Mouse (Mus musculus) layer of hippocampus, adult 18-20 months (tissue): Measurements from ENCODE around the gene Kansl1l. TPM values are rescaled to one million over a fixed set of nuclear protein-coding genes. Genes with fewer than 3 reads are reported as not detected.

ENCODE experiments used
- DNase-seq, 2 experiments: peaks; one replicate each; pipeline ENCODE4 v3.0.0; 2022; ENCODE audit warnings: low spot score in 2 of 2
- long read RNA-seq: library from polyadenylated mRNA; stranded (forward); transcript quantifications from one replicate; pipeline ENCODE4 v2.0.0, GENCODE M21; 2021
- total RNA-seq, 2 experiments: library from RNA; stranded (reverse); gene quantifications; 2 replicates each; pipeline ENCODE4 v1.2.3; 2021

Gene Kansl1l
- total RNA-seq = 10 to 100 TPM; 20.7 to 24.3 TPM
- long read RNA-seq, full-length matches to known transcripts = 1 of 4 reads
- long read RNA-seq, partial matches to known transcripts = 1 of 4 reads
- long read RNA-seq, other reads (novel, unspliced or antisense) = 2 of 4 reads

GRCm38 (mm10) chr1:66817453-66817839 lies at the start of gene Kansl1l:
TSS of gene Kansl1l (minus strand) at chr1:66817562.
- peak; percentile 87 to 96 for DNase-seq

- DNase-seq = no peak
These were observed 48.3 kb upstream of the Kansl1l start for GRCm38 (mm10) chr1:66865633-66866032.

- no peak for DNase-seq
These were observed 46.6 kb upstream of the Kansl1l start for GRCm38 (mm10) chr1:66863741-66864495.

GRCm38 (mm10) chr1:66862712-66863511 lies 45.5 kb upstream of the Kansl1l start, which contains the start of gene Acadl:
TSS of gene Acadl (minus strand) at chr1:66863277.
- peak; percentile 35 to 53 for DNase-seq

DNA sequence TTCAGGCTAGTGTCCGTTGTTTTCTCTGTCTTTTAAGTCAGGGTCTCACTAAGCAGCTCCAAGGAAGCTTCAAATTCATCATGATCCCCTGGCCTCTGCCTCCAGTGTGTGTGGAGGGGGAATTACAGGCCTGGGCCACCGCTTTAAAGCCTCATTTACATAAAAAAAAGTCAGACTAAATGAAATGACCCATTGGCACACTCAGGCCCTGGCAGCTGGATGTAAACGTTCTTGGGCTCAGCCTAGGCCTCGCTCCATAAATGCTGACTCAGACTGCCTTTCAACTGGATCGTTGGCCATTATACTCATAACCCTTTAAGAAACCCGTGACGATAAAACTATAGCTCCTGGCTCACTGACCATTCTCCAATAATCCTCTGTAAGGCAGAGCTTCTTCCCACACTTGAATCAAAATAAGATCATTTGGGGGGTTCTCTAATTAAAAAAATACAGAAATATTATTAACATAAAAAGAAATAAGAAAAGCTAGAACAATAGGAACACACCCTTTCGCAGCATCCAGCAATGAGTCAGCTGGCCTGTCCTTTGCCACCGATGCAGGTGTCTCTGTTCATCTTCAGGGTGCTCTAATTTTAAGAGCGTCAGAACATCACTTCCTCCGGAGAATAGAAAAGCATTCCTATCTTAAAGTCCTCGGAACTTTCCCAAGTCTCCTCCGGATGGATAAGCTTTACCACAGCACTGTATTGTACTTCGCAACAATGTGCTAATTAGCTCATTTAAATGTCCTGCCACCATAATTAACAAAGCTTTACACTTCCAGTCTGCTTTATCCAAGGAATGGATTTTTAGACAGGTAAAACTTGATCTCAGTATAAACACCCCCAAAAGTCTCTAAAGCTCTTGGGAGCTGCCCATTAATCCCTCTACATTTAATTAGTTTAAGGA lies 44.7 kb upstream of the Kansl1l start:
- no peak for DNase-seq

- DNase-seq = no peak
These were observed 30.1 kb upstream of the Kansl1l start for GRCm38 (mm10) chr1:66847506-66847905.

DNA sequence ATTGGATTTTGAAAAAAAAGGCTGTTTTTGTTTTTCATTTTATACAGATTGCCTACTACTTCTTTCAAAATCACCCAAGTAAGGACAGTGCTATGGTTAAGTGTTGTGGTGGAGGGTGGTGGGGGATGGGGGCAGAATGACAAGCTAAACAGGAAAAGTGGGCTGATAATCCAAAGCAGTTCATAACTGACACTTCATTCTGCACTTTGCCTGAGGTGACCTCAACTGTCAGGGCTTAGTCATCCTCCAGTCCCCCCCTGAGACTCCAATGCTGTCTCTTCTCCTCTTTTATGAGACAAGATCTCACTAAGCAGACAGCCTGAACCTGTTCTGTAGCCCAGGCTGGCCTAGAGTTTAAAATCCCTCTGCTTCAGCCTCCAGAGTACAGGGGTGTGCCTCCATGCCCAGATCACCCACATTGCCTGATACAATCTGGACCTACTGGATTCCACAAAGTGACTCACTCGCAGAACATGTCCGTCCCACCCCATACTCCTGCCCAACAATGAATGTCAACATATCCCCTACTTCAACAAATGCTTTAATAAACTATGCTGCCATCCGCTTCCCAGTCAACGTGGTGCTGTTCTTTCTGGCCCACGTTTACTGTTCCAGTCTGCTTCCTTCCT lies 28.4 kb upstream of the Kansl1l start:
- no peak for DNase-seq

DNA sequence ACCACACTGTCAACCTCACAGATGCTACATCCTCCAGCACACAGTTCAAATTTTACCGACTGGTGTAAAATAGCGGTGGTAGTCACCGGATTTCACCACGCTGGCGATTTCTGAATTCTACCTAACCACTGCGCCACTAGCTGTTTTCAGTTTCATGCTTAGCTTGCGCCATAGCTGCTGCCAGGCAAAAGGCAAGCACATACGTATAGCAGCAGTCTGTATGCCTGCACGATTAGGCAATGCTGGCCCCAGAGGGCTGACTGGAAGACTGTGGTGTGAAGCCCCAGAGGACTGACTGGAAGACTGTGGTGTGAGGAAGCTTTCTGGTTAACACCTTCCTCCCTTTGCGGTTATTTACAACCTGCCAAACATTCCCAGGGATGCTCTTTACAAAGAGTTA lies 24.6 kb upstream of the Kansl1l start:
- no peak for DNase-seq

DNA sequence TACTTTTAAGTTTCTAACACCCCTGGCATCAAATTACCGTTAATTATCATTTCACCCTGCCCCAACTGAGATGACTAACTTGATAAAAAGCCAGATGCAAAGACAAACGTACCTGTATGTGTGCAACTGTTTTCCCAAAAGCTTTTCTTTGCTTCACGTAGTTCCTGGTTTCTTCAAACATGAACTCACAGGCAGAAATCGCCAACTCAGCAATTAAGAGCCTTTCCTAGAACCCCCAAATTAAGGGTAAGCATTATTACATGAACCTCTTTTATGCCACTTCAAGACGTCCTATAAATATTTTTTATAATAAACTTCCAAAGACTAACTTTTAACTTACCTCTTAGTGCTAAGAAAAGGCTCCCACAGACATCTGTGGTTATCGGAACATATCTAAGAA lies 24.1 kb upstream of the Kansl1l start:
- DNase-seq = no peak

DNA sequence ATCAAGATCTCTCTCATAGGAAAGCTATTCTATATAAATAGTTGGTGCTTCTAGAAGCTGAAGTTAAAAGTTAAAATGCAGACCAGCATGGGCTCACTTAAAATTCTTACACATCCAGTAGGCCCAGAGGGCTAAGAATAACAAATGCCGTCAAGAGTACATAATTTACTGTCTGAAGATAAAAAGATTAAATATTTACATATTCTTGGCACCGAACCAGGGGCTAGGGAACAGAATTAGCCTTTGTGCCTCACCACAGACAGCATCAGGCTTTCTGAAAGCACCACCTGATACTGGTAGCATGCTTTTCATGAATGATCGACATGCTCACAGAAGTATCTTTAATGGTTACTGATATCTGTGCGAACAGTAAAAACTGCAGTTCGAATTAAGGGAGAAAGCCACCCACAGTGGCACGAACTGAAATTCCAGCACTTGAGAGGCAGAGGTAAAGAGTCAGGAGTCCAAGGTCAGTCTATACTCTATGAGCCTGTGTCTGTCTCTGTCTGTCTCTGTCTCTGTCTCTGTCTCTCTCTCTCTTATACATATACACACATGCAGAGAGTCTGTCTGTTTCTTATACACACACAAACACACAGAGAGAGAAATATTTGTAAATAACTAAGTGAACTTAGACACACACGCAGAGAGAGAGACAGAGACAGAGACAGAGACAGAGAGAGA lies 22.5 kb upstream of the Kansl1l start:
- no peak for DNase-seq

DNA sequence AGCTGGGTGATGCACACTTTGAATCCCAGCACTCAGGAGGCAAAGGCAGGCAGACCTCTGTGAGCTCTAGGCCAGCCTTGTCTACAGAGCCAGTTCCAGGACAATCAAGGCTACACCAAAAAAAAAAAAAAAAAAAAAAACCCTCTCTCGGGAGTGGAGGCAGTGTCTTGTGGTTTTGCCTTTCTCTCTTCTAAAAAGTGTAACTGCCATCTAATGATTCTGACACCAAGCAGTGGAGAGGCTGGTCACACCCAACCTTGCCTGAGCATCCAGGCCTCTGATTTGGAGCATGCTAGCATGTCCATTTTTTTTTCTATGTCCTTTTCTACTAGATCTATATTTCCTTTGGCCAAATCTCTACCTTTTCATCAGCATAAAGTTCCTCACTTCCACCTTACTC lies 21.8 kb upstream of the Kansl1l start:
- no peak for DNase-seq

DNA sequence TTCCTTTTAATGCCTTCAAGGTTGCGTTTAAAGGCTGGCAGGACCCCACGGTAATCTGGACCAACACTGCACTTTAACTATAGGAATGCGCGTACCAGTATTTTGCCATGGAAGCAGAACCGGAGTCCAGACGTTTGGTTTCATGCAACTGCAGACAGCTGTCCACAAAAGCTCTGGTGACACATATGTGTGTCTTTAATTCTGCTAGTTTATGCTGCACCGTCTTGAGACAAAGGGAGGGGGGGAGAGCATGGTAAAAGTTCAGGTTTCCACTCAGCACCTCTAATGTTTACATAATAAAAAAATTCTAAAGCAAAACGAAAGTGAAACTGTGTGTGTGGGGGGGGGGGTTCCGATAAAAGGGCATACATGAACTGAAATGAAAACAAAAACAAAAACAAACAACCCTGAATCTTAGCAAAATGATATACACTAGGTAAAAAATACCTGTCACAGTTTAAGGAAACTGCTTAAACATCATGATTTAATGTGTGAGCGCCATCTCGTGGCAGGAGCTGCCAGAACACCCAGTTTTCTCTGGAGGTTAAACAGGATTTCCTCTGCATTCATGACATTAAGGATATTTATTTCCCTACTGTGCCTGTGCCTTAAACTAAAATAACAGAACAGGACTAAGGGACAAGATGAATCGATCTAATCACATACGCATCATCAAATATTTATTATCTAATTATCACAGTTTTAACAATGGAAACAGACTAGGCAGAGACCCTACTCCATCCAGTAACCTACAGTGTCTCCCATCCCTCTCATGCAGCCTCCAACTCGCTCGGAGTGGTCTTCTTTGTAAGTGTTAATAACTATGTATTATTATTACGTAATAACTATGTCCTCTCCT lies 21.1 kb upstream of the Kansl1l start:
- DNase-seq = peak; percentile 52 to 89

DNA sequence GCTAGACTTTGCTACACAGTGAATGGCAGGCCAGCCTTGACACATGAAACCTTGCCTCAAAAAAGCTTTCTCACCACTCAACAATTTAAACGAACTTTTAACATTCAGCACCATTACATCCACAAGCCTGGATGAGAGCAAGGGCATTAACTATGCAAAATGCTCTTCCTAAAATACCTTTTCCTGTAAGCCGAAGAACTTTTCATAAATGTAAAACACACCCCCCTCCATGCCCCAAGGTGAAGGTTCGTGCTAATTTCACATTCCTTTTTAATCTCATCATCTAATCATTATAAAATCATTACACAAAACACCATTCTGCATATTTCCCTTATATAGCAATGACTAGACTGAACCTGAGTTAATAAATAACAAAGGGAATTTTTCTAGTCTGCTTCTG lies 19.8 kb upstream of the Kansl1l start:
- no peak for DNase-seq

DNA sequence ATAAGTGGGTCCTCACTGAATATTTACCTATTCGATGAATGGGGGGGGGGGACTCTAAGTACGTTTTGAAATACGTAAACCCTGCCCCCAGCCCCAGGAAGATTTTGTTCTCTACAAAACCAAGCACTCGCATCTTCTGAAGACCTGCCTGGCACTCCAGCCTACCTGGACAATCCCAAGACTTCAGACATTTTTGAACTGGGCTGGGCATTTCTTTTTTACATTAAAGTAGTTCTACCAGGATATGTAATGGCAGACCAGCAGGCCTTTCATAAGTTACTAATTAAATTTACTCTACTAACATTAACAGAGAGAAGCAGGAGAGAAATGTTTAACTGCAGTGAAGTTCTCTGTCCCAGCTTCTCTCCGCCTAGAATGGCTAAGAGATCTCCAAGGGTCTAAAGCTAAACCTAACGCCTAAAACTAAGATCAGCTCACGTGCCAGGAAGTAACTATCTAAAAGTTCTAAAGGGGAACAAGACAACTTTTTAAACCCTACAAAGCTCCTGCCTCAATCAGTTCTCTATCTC lies 15.3 kb upstream of the Kansl1l start:
- DNase-seq = no peak

- no peak for DNase-seq
These were observed 14.7 kb upstream of the Kansl1l start for GRCm38 (mm10) chr1:66831824-66832600.

GRCm38 (mm10) chr1:66829400-66830080 lies 12.2 kb upstream of the Kansl1l start:
- no peak for DNase-seq

DNA sequence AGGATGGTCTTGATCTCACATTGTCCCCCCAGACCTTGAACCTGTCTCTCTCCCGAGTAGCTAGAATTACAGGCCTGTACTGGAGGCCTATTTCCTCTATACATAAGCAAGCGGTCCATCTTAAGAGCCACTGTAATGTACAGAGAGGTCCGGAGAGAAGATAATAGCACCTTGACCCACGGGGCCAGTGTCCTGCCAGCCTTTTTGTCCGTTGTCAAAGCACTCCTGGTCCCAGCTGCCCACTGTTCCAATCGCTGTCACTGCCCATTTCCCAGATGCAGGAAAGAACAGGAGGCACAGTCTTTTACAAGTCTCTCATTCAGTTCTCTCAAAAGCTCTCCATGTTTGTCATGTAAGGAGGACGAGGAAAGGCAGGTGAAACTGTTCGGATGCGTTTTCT lies 4.6 kb upstream of the Kansl1l start:
- no peak for DNase-seq

DNA sequence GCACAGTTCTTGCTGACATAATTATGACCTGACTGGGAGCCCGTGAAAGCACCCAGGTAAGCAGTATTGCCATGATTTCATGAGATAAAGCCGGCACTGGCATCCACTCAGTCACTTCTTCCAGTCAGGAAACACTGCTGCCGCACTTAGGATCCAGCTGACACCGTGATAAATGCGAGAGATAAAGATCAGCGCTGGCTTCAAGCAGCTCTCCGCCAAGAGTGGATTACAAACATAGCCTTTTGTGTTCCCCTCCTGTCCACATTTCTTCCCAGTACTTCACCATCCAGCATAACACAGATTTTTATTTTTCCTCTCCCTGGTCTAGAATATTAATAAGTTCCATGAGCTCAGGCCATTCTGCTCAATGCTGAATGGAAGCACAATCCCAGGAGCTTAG lies 2.9 kb upstream of the Kansl1l start:
- DNase-seq = no peak
